In genomic region chr6:67698952-67699351, GRCm38 (mm10) we compare ENCODE assay signal across 7 mouse cellular contexts.
DNase-seq lines count a peak whose midpoint lies in the region; TF ChIP-seq lines count a peak whose summit lies in the region.
"Not testable (repeated sequence)": the region's sequence is repeated elsewhere in the genome, so short reads cannot be mapped to it uniquely, and the experiment has no call there.

No protein-coding gene starts in this region.

- TF ChIP-seq POLR2A in brain, embryonic 14.5 days (IDR thresholded peaks at IDR 0.05; ENCODE audit: borderline replicate concordance, extremely low read depth, insufficient read depth, insufficient read length, poor library complexity, severe bottlenecking): not testable (repeated sequence)

- peak; percentile 3 for DNase-seq in brain, embryonic 14.5 days (ENCODE audit: low read depth)
- DNase-seq in gastrocnemius, postnatal 10 days: peak; percentile 15
- DNase-seq in kidney, adult 9 months: peak; percentile 3
- DNase-seq in left cerebral cortex, adult 2 months (ENCODE audit: extremely low spot score in 1 of 2, low spot score in 2 of 2): not testable (repeated sequence)
- peak; percentile 25 for DNase-seq in lung, postnatal 36 days
- peak; percentile 15 for DNase-seq in splenic B cell, adult 2 months (ENCODE audit: low read depth, low spot score)

- not testable (repeated sequence) for H3K27me3 ChIP-seq in E14TG2a.4 (ENCODE audit: insufficient read depth, low read length); splenic B cell, adult 2 months (ENCODE audit: control insufficient read depth, insufficient read depth, low read length, poor library complexity, severe bottlenecking)

- H3K4me1 ChIP-seq in E14TG2a.4 (replicated peaks; ENCODE audit: low read depth, low read length): not testable (repeated sequence)

- H3K36me3 ChIP-seq in E14TG2a.4 (ENCODE audit: insufficient read depth, low read length); splenic B cell, adult 2 months (ENCODE audit: control insufficient read depth, insufficient read depth, low read length, poor library complexity, severe bottlenecking): not testable (repeated sequence)

- H3K9me3 ChIP-seq in E14TG2a.4 (ENCODE audit: low read length): not testable (repeated sequence)

- not testable (repeated sequence) for H3K27ac ChIP-seq in left cerebral cortex, adult 2 months

- intact Hi-C loops in left cerebral cortex, adult 2 months (cut with DNase I): not testable (repeated sequence)

- TF ChIP-seq CTCF in E14TG2a.4 (conservative IDR thresholded peaks at IDR 0.05; ENCODE audit: low read length): peak; percentile 21
- not testable (repeated sequence) for TF ChIP-seq CTCF in brain, embryonic 14.5 days (IDR thresholded peaks at IDR 0.05; ENCODE audit: borderline replicate concordance, extremely low read depth, insufficient read depth, insufficient read length)
- TF ChIP-seq CTCF in left cerebral cortex, adult 2 months (IDR thresholded peaks at IDR 0.05): peak; percentile 37

- not testable (repeated sequence) for H3K4me3 ChIP-seq in E14TG2a.4 (replicated peaks; ENCODE audit: low read length); left cerebral cortex, adult 2 months
